Mouse (Mus musculus) 3T3-L1 (cell line): ENCODE data around the gene Ccdc148.

ENCODE experiments used
- DNase-seq: peaks from one replicate; pipeline ENCODE4 v3.0.0-alpha.2; 2015; ENCODE audit warnings: low read depth, low spot score

The Ccdc148 gene

DNA sequence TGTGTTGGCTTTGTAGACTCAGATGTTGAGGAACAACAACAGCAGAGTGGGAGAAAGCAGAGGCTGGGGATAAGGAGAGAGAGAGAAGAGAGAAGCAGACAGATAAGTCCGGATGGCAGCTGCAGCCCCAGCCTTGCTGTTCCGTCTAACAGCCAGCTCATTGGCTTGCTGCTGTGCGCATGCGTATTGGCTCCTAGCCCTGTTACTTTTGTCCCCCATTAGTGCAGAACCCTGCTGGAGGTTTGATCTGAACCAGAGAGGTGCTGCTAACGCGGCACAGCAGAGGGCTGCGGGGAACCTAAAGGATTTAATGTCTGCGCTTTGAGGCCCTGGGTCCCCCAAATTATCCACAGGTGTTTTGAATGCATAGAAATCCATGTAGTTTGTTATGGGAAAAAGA lies 373.8 kb downstream of the Ccdc148 start:
- no peak for DNase-seq

DNA sequence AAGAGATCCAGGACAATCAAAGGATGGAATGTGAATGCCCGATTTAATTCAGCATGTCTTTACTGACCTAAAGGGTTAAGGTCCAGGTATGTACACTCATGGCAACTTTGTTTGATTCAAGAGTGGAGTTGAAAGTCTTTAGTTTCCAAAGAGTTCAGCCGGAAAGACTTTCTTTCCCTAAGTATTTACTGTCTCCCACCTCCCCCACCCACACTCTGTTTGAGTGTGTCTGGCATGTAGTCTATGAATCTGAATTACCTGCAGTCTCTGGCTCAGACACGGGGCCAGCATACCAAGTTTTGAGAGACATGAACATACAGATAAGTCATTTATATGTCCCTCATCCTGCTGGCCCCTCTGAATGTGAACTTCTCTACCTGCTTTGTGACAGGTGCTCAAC lies 374.3 kb downstream of the Ccdc148 start:
- no peak for DNase-seq

DNA sequence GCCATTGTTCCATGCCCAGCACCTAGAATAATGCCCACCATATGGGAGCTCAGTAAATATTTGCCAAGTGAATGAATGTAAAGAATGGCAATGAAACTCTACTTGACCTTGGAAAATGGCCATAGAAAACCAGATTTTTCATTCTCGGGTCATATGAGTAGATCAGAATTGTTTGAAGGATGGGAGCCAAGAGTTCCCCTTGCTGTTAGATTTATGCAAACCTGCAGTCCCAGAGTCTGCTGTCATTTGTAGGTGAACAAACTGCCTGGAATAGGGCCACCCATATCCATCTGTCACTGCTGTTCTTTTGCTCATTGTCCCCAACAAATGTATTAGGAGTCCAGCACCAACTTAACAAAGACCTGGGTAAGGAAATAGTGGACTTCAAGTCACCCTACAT lies 377.0 kb downstream of the Ccdc148 start:
- DNase-seq = no peak

DNA sequence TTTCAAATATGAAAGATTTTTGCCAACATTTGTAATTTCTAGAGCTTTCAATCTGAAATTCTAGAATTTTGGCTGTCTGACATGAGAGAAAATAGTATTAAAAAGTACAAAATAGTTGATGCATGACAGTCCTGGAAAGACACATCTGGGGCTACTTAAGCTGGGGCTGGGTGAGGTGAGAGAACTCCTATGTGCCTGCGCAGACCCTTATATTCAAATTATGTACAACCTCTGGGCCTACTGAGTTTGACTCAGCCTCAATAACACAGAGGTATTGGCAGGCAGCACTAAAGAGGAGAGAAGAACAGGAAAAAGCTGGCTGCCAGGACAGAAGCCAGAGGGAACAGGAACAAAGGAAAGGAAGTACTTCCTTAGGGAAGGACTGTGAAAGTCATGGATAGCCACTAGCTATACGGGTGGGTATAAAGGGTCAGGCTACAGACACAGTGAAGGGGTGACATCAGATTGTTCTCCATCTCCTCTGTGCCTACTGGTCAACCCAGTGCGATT lies 381.4 kb downstream of the Ccdc148 start:
- no peak for DNase-seq

DNA sequence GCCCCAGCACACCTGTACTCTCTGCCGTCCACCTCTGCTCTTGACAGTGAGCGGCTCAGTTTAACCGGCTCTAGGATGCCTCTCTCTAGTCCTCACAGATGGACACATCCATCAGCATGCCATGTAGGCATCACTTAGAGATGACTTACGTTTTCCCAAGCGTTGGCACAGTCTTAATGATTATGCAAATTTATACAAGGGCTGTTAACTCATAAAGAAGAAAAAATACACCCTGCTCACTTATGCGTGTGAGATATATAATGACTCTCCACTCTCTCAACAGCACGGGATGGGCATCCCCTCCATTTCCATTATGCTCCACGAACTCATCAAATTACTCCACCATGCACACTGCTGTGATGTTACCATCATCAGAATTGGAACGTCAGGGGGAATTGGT lies 386.6 kb downstream of the Ccdc148 start:
- DNase-seq = no peak
